Mouse (Mus musculus): ENCODE data around the gene Nlrx1. TPM values are rescaled to one million over a fixed set of nuclear protein-coding genes. Genes with fewer than 3 reads are reported as not detected.

The Nlrx1 gene
- polyA plus RNA-seq (2015; fragmentation: Nextera tagmentation; extraction: Ambion mirVana) = 6.5 and 7.9 TPM in 2 replicates

DNA sequence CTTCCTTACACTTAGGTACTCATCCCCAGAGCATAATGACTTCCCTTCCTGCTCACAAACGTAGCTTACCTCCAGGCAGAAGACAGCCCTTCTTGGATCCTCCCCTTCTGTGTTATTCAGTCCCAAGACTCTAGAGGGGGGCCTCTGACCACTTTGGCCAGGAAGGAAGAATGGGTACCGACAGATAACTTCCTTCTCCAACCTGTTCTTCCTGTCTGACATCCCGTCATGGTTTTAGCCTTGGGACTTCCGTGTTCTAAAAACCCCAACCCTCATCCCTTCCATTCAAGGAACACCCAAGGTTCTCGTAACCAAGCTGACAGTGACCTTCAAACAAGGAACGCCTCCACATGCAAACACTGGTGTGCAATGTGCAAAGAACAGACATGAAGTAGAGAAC, at the start of gene Nlrx1:
Gene Nlrx1 (minus strand): TSS at position 168 of the 400 bp plus-strand sequence.
- no peaks in the 10 kb centered on the region for H3K36me3 ChIP-seq
- peak within 1 kb of the TSS; percentile 82 for H3K27ac ChIP-seq
- H3K27me3 ChIP-seq = no peaks in the 10 kb centered on the region
- H3K9me3 ChIP-seq (replicated peaks) = no peaks in the 10 kb centered on the region
- no peak; the same call in 1 of the 2 replicates for ATAC-seq (replicated peaks; ENCODE audit: low FRiP score)
- H3K9ac ChIP-seq = peak within 1 kb of the TSS; percentile 85
- peaks cover 15% of the 10 kb centered on the region for H3K4me1 ChIP-seq
- peak within 1 kb of the TSS; percentile 56 for H3K4me3 ChIP-seq (replicated peaks)
- WGBS = 78% methylated on average over 6 of the region's 6 CpGs
- H3K4me2 ChIP-seq = peak within 1 kb of the TSS; percentile 89

DNA sequence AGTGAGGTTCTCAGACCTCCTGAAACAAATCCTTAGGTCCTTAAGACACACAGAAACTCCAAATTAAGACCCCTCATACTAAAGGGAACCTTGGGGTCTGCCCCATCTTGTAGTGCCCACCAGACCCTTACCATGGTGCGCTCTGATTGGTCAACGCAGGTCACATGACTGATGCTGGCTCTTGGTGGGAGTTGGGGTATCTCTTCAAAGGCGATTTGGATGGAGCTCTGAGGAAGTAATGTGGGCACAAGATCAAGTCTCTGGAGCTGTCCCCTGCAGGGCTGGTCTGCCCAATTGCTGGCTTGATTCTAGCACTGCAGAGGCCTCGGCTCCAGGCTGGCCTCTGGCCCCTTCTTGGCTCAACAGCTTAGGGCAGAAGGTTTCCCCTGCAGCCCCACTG, 49.1 kb upstream of the Nlrx1 start:
- peaks cover 45% of the 10 kb centered on the region for H3K36me3 ChIP-seq
- no peak overlapping the region for H3K27ac ChIP-seq
- H3K9ac ChIP-seq = no peak overlapping the region
- H3K9me3 ChIP-seq (replicated peaks) = no peaks in the 10 kb centered on the region
- WGBS = 79% methylated on average over 4 of the region's 4 CpGs
- no peaks in the 10 kb centered on the region for H3K27me3 ChIP-seq
- H3K4me3 ChIP-seq (replicated peaks) = peak overlapping the region; percentile 87; the same call in 1 of the 2 replicates
- ATAC-seq (replicated peaks; ENCODE audit: low FRiP score) = no peak
- peaks cover 29% of the 10 kb centered on the region for H3K4me1 ChIP-seq
- peak overlapping the region; percentile 94 for H3K4me2 ChIP-seq

DNA sequence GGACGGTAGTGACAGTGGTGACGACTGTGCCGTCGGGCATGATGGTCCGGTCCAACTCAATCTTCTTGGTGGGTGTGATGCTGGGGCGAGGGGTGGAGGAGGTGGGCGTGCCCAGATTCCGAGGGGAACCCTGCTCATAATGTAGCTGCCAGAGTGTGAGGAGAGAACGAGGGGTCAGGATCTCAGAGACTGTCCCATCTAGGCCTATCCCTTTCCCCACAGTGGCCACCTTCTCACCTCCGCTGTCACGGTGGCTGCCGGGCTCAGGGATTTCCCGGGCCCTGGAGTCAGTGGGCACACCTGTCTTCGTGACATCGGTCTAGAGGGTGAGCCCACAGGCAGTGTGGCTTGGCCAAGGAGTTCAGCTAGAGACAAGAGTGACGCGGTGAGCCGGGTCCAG, 46.5 kb upstream of the Nlrx1 start:
- H3K27ac ChIP-seq = no peak overlapping the region
- no peaks in the 10 kb centered on the region for H3K9me3 ChIP-seq (replicated peaks)
- 97% methylated on average over 18 of the region's 18 CpGs for WGBS
- peaks cover 40% of the 10 kb centered on the region for H3K4me1 ChIP-seq
- H3K36me3 ChIP-seq = peaks cover 49% of the 10 kb centered on the region
- no peak overlapping the region for H3K4me3 ChIP-seq (replicated peaks)
- no peak overlapping the region for H3K4me2 ChIP-seq
- H3K9ac ChIP-seq = no peak overlapping the region
- no peaks in the 10 kb centered on the region for H3K27me3 ChIP-seq
- no peak for ATAC-seq (replicated peaks; ENCODE audit: low FRiP score)

DNA sequence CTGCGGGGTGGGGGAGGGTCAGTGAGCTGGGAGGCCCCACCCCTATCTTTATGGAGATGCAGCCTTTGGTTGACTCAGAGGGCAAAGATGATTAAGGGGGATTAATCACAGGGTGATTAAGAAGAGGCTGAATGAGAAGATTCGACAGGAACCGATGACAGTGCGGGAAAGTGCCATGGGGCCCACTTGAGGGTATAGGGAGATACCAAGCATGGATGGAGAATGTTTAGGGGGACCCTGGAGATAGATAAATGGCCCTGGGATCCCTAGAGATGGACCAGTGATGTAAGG, 45.8 kb upstream of the Nlrx1 start:
- no peak for ATAC-seq (replicated peaks; ENCODE audit: low FRiP score)
- Histone ChIP-seq H3K4me1 (peaks cover 35% of the 10 kb centered on the region), H3K9me3 (replicated peaks) (no peaks in the 10 kb centered on the region), H3K27ac (no peak overlapping the region), H3K27me3 (no peaks in the 10 kb centered on the region), H3K4me2 (no peak overlapping the region), H3K36me3 (peaks cover 50% of the 10 kb centered on the region), H3K9ac (no peak overlapping the region), H3K4me3 (replicated peaks) (no peak overlapping the region)
- 82% methylated on average over 4 of the region's 4 CpGs for WGBS

DNA sequence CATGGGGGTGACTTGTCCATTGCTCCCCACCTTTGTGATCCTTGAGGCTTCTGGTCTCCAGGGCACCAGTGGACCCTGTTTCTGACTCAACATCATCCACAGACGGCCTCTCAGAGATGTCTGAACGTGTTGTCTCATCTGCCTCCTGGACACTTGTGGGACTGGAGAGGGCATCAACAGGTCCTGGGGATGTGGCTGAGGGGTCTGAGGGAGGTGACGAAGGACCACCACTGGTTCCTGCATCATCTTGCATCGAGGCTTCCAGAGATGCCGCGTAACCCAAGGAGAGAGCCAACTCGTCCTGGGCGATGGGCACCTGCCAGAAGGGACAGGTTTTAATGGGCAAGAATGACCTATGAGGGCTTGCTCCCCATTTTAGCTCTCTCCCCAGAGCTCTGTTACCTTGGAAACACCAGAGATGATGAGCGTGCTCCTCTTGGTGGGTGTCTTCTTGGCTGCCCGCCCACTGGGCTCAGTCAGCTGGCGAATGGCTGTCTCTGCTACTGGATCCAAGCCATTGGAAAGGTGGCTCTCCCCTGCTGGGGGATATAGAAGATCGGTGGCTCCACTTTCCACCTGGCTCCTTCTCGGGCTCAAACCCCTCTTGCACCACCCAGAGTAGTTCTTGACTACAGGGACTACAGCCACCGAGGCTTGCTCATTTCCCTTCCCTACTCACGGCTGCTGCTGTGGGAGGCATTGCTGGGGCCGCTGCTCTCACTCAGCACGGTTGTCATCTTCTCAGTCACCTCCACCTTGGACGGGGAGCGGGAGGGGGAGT, 45.3 kb upstream of the Nlrx1 start:
- no peak overlapping the region for H3K4me2 ChIP-seq
- H3K27ac ChIP-seq = no peak overlapping the region
- ATAC-seq (replicated peaks; ENCODE audit: low FRiP score) = no peak
- H3K27me3 ChIP-seq = no peaks in the 10 kb centered on the region
- no peaks in the 10 kb centered on the region for H3K9me3 ChIP-seq (replicated peaks)
- peaks cover 51% of the 10 kb centered on the region for H3K36me3 ChIP-seq
- WGBS = 83% methylated on average over 19 of the region's 19 CpGs
- no peak overlapping the region for H3K9ac ChIP-seq
- peaks cover 29% of the 10 kb centered on the region for H3K4me1 ChIP-seq
- no peak overlapping the region for H3K4me3 ChIP-seq (replicated peaks)

DNA sequence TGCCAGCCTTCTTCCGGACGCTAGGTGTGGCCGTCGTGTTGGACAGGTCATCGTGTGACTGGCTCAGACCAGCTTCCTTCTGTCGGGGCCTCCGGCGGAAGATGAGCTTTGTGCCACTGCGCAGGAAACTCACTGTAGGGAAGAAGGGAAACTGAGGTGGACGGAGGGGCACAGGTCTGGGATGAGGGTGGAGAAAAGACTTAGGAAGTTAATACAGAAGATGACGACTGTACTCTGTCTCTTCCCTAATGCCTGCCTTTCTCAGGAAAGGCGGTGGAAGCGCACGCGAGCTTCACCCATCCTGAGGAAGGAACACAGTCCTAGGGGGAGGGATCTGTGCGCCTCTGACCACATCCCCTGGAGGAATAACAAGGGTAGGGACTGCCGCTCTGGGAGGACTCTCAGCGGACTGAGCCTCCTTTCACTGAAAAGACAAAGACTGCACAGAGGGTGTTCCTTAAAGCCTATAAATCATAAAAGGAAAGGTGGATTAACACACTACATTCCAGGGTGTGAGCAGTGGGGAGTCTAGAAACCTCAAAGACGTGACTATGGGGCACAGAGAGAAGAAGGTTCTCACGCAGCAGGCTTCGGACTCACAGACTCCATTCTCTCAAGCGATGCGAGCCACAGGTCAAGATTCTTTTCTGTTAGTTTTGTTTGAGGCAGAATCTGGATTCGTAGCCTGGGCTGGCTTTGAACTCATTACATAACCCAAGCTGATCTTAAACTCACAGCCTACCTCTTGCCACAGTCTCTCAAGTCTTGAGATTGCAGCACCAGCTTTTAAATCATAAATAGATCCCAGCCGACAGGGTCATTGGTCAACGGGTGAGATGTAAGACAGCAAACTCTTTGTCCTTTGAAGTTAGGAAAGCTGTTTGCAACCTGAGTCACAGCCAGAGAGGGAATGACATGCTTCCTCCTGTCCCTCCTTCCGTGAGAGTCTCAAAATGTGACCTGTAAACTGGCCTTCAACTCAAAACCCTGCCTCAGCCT, 43.0 kb upstream of the Nlrx1 start:
- Histone ChIP-seq H3K4me2 (peak overlapping the region; percentile 30), H3K27me3 (no peaks in the 10 kb centered on the region), H3K4me3 (replicated peaks) (peak overlapping the region; percentile 11; the same call in 1 of the 2 replicates), H3K9ac (no peak overlapping the region), H3K36me3 (peaks cover 45% of the 10 kb centered on the region), H3K27ac (peak overlapping the region; percentile 62), H3K9me3 (replicated peaks) (no peaks in the 10 kb centered on the region), H3K4me1 (peaks cover 18% of the 10 kb centered on the region)
- WGBS = 15% methylated on average over 27 of the region's 27 CpGs
- ATAC-seq (replicated peaks; ENCODE audit: low FRiP score) = peak; percentile 47; the same call in 1 of the 2 replicates

DNA sequence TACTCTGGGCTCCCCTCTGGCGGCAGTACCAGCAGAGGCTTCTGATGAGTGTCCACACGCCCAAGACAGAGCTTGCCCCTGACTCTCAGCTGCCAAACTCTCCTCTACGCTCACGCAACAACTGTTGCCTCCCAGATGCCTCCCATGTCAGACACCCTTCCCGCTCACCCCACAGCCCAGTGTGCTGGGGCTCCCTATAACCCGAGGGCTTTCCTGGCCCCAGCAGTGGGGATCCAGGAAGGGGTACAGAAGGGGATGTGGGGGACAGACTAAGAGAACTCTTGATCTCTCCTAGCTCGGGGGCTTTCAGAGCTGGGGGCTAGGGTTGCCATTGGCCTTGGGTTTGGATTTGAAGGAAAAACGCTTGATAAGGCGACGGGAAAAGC, 42.3 kb upstream of the Nlrx1 start:
- Histone ChIP-seq H3K4me2 (peak overlapping the region; percentile 30), H3K4me3 (replicated peaks) (0 out of 2 replicates have a peak overlapping the region, but pooled peaks have one; percentile 11), H3K9me3 (replicated peaks) (no peaks in the 10 kb centered on the region), H3K36me3 (peaks cover 38% of the 10 kb centered on the region), H3K9ac (no peak overlapping the region), H3K27me3 (no peaks in the 10 kb centered on the region), H3K27ac (peak overlapping the region; percentile 62), H3K4me1 (peaks cover 18% of the 10 kb centered on the region)
- no peak for ATAC-seq (replicated peaks; ENCODE audit: low FRiP score)
- WGBS = 41% methylated on average over 10 of the region's 10 CpGs

DNA sequence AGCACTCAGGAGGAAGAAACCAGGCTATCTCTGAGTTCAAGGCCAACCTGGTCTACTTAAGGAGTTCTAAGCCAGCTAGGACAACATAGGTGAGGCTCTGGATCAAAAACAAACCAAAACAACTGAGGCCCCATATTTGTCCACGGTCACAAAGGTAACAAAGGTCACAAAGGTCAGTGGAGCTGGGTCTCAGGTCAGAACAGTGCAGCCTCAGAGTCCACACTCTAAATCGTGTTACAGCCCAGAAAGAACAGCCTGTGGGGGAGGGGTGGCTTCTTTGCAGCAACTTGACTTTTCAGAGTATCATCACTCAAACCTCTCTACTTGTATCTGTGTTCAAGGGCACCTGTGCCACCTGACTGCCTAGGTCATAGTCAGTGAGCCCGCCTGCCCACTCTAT, 41.4 kb upstream of the Nlrx1 start:
- Histone ChIP-seq H3K27ac (no peak overlapping the region), H3K36me3 (peaks cover 28% of the 10 kb centered on the region), H3K27me3 (no peaks in the 10 kb centered on the region), H3K9ac (no peak overlapping the region), H3K4me2 (no peak overlapping the region), H3K4me3 (replicated peaks) (no peak overlapping the region), H3K9me3 (replicated peaks) (no peaks in the 10 kb centered on the region), H3K4me1 (peaks cover 19% of the 10 kb centered on the region)
- ATAC-seq (replicated peaks; ENCODE audit: low FRiP score) = no peak
- WGBS = 68% methylated on average over 3 of the region's 3 CpGs

DNA sequence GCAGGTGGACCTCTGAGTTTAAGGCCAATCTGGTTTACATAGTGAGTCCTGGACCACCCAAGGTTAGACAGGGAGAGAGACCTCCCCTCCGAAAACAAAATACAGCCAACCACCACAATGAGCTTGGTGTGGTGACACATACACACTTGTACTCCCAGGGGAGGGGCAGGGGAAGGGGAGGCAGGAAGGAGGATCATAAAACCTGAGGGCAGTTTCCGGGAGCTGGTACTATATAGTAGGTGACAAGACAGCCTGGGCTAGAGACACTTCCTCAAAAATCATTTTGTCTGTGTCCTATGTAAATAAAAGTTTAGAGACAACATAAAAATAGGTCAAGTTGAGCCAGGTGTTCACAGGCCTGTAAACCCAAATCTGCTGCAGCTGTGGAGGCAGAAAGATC, 38.8 kb upstream of the Nlrx1 start:
- peaks cover 15% of the 10 kb centered on the region for H3K36me3 ChIP-seq
- no peak overlapping the region for H3K4me2 ChIP-seq
- no peak for ATAC-seq (replicated peaks; ENCODE audit: low FRiP score)
- H3K9ac ChIP-seq = no peak overlapping the region
- H3K27ac ChIP-seq = no peak overlapping the region
- H3K4me3 ChIP-seq (replicated peaks) = no peak overlapping the region
- H3K4me1 ChIP-seq = peaks cover 31% of the 10 kb centered on the region
- no peaks in the 10 kb centered on the region for H3K27me3 ChIP-seq
- no peaks in the 10 kb centered on the region for H3K9me3 ChIP-seq (replicated peaks)
- 72% methylated on average over 2 of the region's 2 CpGs for WGBS

DNA sequence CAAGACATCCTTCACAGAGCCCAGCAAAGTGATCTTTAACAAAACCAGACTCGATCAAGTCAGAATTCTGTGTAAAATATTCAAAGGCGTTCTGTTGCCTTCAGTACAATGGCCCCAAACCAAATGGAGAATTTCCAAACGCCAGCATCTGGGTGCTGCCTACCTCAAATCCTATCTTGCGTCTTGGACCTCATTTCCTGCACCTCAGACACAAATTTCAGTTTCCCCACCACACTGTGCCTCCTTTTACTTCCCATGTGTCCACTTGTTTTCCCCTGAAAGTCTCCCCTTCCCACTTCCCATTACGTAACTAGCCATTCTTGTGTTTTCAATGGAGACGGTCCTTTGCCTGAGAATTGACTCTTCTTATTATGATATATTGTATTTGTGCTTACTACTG, 38.1 kb upstream of the Nlrx1 start:
- H3K27ac ChIP-seq = no peak overlapping the region
- no peak overlapping the region for H3K9ac ChIP-seq
- ATAC-seq (replicated peaks; ENCODE audit: low FRiP score) = no peak
- no peaks in the 10 kb centered on the region for H3K9me3 ChIP-seq (replicated peaks)
- 0 out of 2 replicates have a peak overlapping the region, but pooled peaks have one; percentile 60 for H3K4me2 ChIP-seq
- 91% methylated on average over 6 of the region's 6 CpGs for WGBS
- peaks cover 25% of the 10 kb centered on the region for H3K4me1 ChIP-seq
- no peaks in the 10 kb centered on the region for H3K27me3 ChIP-seq
- H3K36me3 ChIP-seq = peaks cover 23% of the 10 kb centered on the region
- no peak overlapping the region for H3K4me3 ChIP-seq (replicated peaks)

DNA sequence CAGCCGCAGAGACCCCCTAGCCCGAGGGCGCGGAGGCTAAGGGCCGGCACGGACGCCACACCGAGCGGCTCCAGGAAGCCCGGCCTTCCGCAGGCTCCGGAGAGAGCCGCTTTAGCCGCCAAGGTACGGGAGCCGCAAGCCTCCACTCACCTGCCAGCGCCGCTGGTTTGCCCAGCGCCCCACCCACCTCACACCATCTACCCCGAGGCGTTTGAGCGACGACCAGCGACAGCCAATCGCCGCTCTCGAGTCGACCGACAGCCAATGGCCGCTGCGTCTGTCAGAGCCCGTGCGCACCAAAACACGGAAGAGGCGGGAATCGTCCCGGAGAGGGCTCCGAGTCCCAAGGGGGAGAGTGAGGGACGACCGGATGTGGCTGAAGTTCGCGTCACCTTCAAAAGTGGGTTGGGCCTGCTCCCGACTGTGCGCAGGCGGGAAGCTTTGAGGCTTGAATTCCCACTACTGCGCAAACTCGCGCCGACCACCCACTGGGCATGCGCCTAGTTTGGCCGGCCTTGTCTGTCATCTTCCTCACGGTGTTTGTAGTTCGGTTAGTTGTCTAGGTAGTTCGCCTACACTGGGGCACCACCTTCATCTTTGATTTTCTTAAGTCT, 37.2 kb upstream of the Nlrx1 start, which contains the start of gene Hinfp:
Gene Hinfp (minus strand): TSS at position 206 of the 614 bp plus-strand sequence.
- H3K4me2 ChIP-seq = peak within 1 kb of the TSS; percentile 75
- no peaks in the 10 kb centered on the region for H3K27me3 ChIP-seq
- H3K9me3 ChIP-seq (replicated peaks) = no peaks in the 10 kb centered on the region
- H3K9ac ChIP-seq = peak within 1 kb of the TSS; percentile 72
- under 1% methylated on average over 54 of the region's 54 CpGs for WGBS
- ATAC-seq (replicated peaks; ENCODE audit: low FRiP score) = peak; percentile 99
- peak within 1 kb of the TSS; percentile 61 for H3K4me3 ChIP-seq (replicated peaks)
- H3K4me1 ChIP-seq = peaks cover 16% of the 10 kb centered on the region
- peak within 1 kb of the TSS; percentile 72 for H3K27ac ChIP-seq
- H3K36me3 ChIP-seq = peaks cover 30% of the 10 kb centered on the region
